Mouse (Mus musculus) MEL (cell line): ENCODE results near the gene Zfp598. TPM values are rescaled to one million over a fixed set of nuclear protein-coding genes. Genes with fewer than 3 reads are reported as not detected.

Experiments used
- DNase-seq: peaks from one replicate; pipeline ENCODE4 v3.0.0; 2011; ENCODE audit warnings: low read depth, low spot score
- H3K27ac ChIP-seq: 2 replicates; pipeline ENCODE4 v1.5.1; 2012; ENCODE audit warnings: low read depth, mild to moderate bottlenecking, control low read depth, low read length, moderate library complexity; ENCODE audit not compliant: control insufficient read depth
- H3K27me3 ChIP-seq, 2 experiments: fragments of 150-350 bp in 1 of 2; sonication (generic) in 1 of 2; 2 replicates each; pipeline ENCODE4 v1.6.1; 2012; ENCODE audit warnings: low read length in 2 of 2, mild to moderate bottlenecking in 2 of 2, improper control_type of control experiment in 1 of 2, moderate library complexity in 1 of 2; ENCODE audit not compliant: insufficient read depth in 2 of 2, control insufficient read depth in 1 of 2
- H3K36me3 ChIP-seq, 2 experiments: 2 replicates each; pipeline ENCODE4 v1.6.1; 2012 to 2014; ENCODE audit warnings: low read length in 2 of 2, improper control_type of control experiment in 1 of 2, inconsistent platforms in 1 of 2, mild to moderate bottlenecking in 1 of 2; ENCODE audit not compliant: insufficient read depth in 2 of 2, control insufficient read depth in 1 of 2
- H3K4me1 ChIP-seq, 2 experiments: fragments of 150-350 bp in 1 of 2; sonication (generic) in 1 of 2; 2 replicates each; pipeline ENCODE4 v1.6.1; 2012; ENCODE audit warnings: low read length in 2 of 2, improper control_type of control experiment in 1 of 2, mild to moderate bottlenecking in 1 of 2; ENCODE audit not compliant: insufficient read depth in 2 of 2, control insufficient read depth in 1 of 2
- H3K4me3 ChIP-seq, 2 experiments: fragments of 150-350 bp in 1 of 2; sonication (generic) in 1 of 2; 2 replicates each; pipeline ENCODE4 v1.5.1; 2012; ENCODE audit warnings: low read depth in 2 of 2, low read length in 2 of 2, mild to moderate bottlenecking in 2 of 2, moderate library complexity in 2 of 2, control low read depth in 1 of 2, improper control_type of control experiment in 1 of 2; ENCODE audit not compliant: control insufficient read depth in 1 of 2, insufficient read depth in 1 of 2
- H3K79me2 ChIP-seq: 2 replicates; pipeline ENCODE4 v1.6.1; 2012; ENCODE audit warnings: mild to moderate bottlenecking, low read length, moderate library complexity; ENCODE audit not compliant: control insufficient read depth, poor library complexity, insufficient read depth
- H3K9ac ChIP-seq: 2 replicates; pipeline ENCODE4 v1.6.1; 2012; ENCODE audit warnings: low read depth, mild to moderate bottlenecking, control low read depth, low read length, moderate library complexity; ENCODE audit not compliant: control insufficient read depth, poor library complexity, severe bottlenecking
- H3K9me3 ChIP-seq: fragments of 150-350 bp; sonication (generic); replicated peaks from 2 replicates; pipeline ENCODE4 v1.6.1; 2012; ENCODE audit warnings: mild to moderate bottlenecking, low read length, improper control_type of control experiment, moderate library complexity; ENCODE audit not compliant: insufficient read depth
- CTCF ChIP-seq, 3 experiments: IDR thresholded peaks in 2 of 3; conservative IDR thresholded peaks in 1 of 3; 2 replicates each; pipeline ENCODE4 v1.5.1; 2011 to 2012; ENCODE audit warnings: low read length in 3 of 3, low read depth in 2 of 3, mild to moderate bottlenecking in 2 of 3, improper control_type of control experiment in 1 of 3, inconsistent platforms in 1 of 3, mixed read lengths in 1 of 3, moderate library complexity in 1 of 3; ENCODE audit not compliant: control insufficient read depth in 1 of 3, insufficient read depth in 1 of 3, poor library complexity in 1 of 3, severe bottlenecking in 1 of 3
- E2F4 ChIP-seq: IDR thresholded peaks from 2 replicates; pipeline ENCODE4 v1.6.1; 2011; ENCODE audit warnings: low read depth, low read length, improper control_type of control experiment, borderline replicate concordance
- ELF1 ChIP-seq: IDR thresholded peaks from 2 replicates; pipeline ENCODE4 v1.6.1; 2014; ENCODE audit warnings: low read depth, mild to moderate bottlenecking, inconsistent platforms, low read length, improper control_type of control experiment, moderate library complexity
- ETS1 ChIP-seq: IDR thresholded peaks from 2 replicates; pipeline ENCODE4 v1.6.1; 2012; ENCODE audit warnings: low read depth, mild to moderate bottlenecking, inconsistent platforms, low read length, improper control_type of control experiment, moderate library complexity
- KAT2A ChIP-seq: conservative IDR thresholded peaks from 2 replicates; pipeline ENCODE4 v1.6.1; 2012; ENCODE audit warnings: low read depth, low read length, improper control_type of control experiment, inconsistent platforms
- MAFK ChIP-seq: IDR thresholded peaks from 2 replicates; pipeline ENCODE4 v1.6.1; 2011; ENCODE audit warnings: low read depth, mild to moderate bottlenecking, low read length, improper control_type of control experiment, borderline replicate concordance
- MAX ChIP-seq: IDR thresholded peaks from 2 replicates; pipeline ENCODE4 v1.6.1; 2011; ENCODE audit warnings: low read length, improper control_type of control experiment
- MYC ChIP-seq: IDR thresholded peaks from 2 replicates; pipeline ENCODE4 v1.6.1; 2011; ENCODE audit warnings: low read depth, mild to moderate bottlenecking, low read length, improper control_type of control experiment, moderate library complexity
- NRF1 ChIP-seq: IDR thresholded peaks from 2 replicates; pipeline ENCODE4 v1.6.1; 2014; ENCODE audit warnings: low read depth, mild to moderate bottlenecking, inconsistent platforms, low read length, improper control_type of control experiment, moderate library complexity; ENCODE audit not compliant: poor library complexity, insufficient read depth, severe bottlenecking
- SIN3A ChIP-seq: IDR thresholded peaks from 2 replicates; pipeline ENCODE4 v1.6.1; 2012; ENCODE audit warnings: low read length, improper control_type of control experiment, inconsistent platforms
- SMC3 ChIP-seq: IDR thresholded peaks from 2 replicates; pipeline ENCODE4 v1.6.1; 2011; ENCODE audit warnings: low read depth, low read length, improper control_type of control experiment
- TAL1 ChIP-seq: IDR thresholded peaks from 2 replicates; pipeline ENCODE4 v1.6.1; 2012; ENCODE audit warnings: mild to moderate bottlenecking, inconsistent platforms, low read length, moderate library complexity, mixed read lengths
- USF1 ChIP-seq: IDR thresholded peaks from 2 replicates; pipeline ENCODE4 v1.6.1; 2014; ENCODE audit warnings: low read depth, mild to moderate bottlenecking, inconsistent platforms, low read length, improper control_type of control experiment, moderate library complexity
- USF2 ChIP-seq, 2 experiments: IDR thresholded peaks; 2 replicates each; pipeline ENCODE4 v1.6.1; 2011 to 2012; ENCODE audit warnings: improper control_type of control experiment in 2 of 2, low read length in 2 of 2, borderline replicate concordance in 1 of 2, inconsistent platforms in 1 of 2, low read depth in 1 of 2, mild to moderate bottlenecking in 1 of 2; ENCODE audit not compliant: insufficient read depth in 1 of 2
- ZC3H11A ChIP-seq: IDR thresholded peaks from 2 replicates; pipeline ENCODE4 v1.6.1; 2012; ENCODE audit warnings: low read depth, mild to moderate bottlenecking, inconsistent platforms, low read length, improper control_type of control experiment
- ZKSCAN1 ChIP-seq: IDR thresholded peaks from 2 replicates; pipeline ENCODE4 v1.6.1; 2012; ENCODE audit warnings: low read depth, mild to moderate bottlenecking, inconsistent platforms, low read length, improper control_type of control experiment, moderate library complexity
- ZMIZ1 ChIP-seq: IDR thresholded peaks from 2 replicates; pipeline ENCODE4 v1.6.1; 2012; ENCODE audit warnings: low read depth, mild to moderate bottlenecking, inconsistent platforms, low read length, improper control_type of control experiment, moderate library complexity
- ZNF384 ChIP-seq: IDR thresholded peaks from 2 replicates; pipeline ENCODE4 v1.6.1; 2012; ENCODE audit warnings: low read depth, mild to moderate bottlenecking, inconsistent platforms, low read length, improper control_type of control experiment
- polyA plus RNA-seq, 2 experiments: library from polyadenylated mRNA; stranded (reverse) in 1 of 2; unstranded in 1 of 2; fragments of >175 nt in 1 of 2; fragments of >200 nt in 1 of 2; gene quantifications; 2 replicates each; pipeline versions ENCODE4 v1.2.1 to v1.2.4; 2012; ENCODE audit warnings: low replicate concordance in 2 of 2, low read depth in 1 of 2; ENCODE audit not compliant: insufficient read length in 2 of 2, insufficient read depth in 1 of 2, missing spikeins in 1 of 2
- total RNA-seq: library from RNA; depleted of rRNA; stranded (reverse); fragments of 300-350 nt; gene quantifications from 2 replicates; pipeline ENCODE4 v1.2.3, GENCODE M21; 2012

The Zfp598 gene
- total and polyA plus RNA-seq, 3 experiments = 22.2 to 80.4 (median 59.0) TPM

DNA sequence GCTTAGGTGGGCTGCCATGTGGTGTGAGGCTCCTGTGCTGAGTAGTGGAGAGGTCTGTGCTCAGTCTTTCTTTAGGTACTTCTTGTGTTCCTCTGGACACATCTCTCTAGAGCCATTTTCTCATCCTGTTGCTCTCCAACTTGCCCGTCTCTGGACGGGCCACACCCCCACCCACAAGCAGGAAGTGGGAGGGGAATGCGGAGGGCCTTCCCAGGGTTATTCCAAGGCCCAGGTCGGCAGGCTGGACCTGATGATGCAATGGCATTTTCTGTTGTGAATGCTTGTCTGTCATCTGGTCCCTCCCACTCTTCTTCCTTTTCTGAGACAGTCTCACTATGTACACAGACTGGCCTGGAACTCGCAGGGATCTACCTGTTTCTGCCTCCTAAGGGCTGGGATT is 2.7 kb downstream of the Zfp598 start:
- H3K4me3 ChIP-seq = no peak overlapping the region
- H3K27ac ChIP-seq = peak overlapping the region; percentile 14; the same call in 1 of the 2 replicates
- H3K9ac ChIP-seq = peak overlapping the region; percentile 31
- H3K9me3 ChIP-seq = no peaks in the 10 kb centered on the region
- peaks cover 51% of the 10 kb centered on the region for H3K79me2 ChIP-seq
- no peak for DNase-seq
- no peaks in the 10 kb centered on the region for H3K27me3 ChIP-seq
- TF ChIP-seq ELF1 (0 out of 2 replicates have a peak, but pooled peaks have one; percentile 29), ZKSCAN1 (no peak), ETS1 (0 out of 2 replicates have a peak, but pooled peaks have one; percentile 17), MYC (no peak)
- peaks cover 0 to 26% of the 10 kb centered on the region in 2 experiments; a peak in 3 of 4 replicates for H3K4me1 ChIP-seq
- H3K36me3 ChIP-seq = peaks cover 3 to 14% of the 10 kb centered on the region in 2 experiments; a peak in 3 of 4 replicates

GRCm38 (mm10) chr17:24674277-24674676 is 4.8 kb downstream of the Zfp598 start:
- Histone ChIP-seq H3K79me2 (peaks cover 51% of the 10 kb centered on the region), H3K9ac (no peak overlapping the region), H3K27me3 (no peaks in the 10 kb centered on the region), H3K9me3 (no peaks in the 10 kb centered on the region), H3K27ac (no peak overlapping the region), H3K4me3 (no peak overlapping the region), H3K4me1 (peaks cover 0 to 20% of the 10 kb centered on the region in 2 experiments; a peak in 3 of 4 replicates), H3K36me3 (peaks cover 12 to 14% of the 10 kb centered on the region in 2 experiments; a peak in 3 of 4 replicates)
- no peak for DNase-seq
- TF ChIP-seq SIN3A = no peak
- no peak for TF ChIP-seq ZMIZ1
- no peak for TF ChIP-seq E2F4
- TF ChIP-seq ZC3H11A = no peak
- no peak for TF ChIP-seq USF1
- TF ChIP-seq MAX = no peak
- no peak for TF ChIP-seq CTCF (IDR thresholded peaks at IDR 0.05 in 2 of 3, conservative IDR thresholded peaks at IDR 0.05 in 1 of 3; ENCODE audit: control insufficient read depth in 1 of 3, insufficient read depth in 1 of 3, low read depth in 2 of 3, low read length in 3 of 3, poor library complexity in 1 of 3, severe bottlenecking in 1 of 3)
- no peak for TF ChIP-seq MAFK
- no peak for TF ChIP-seq ZNF384
- TF ChIP-seq KAT2A = no peak
- TF ChIP-seq USF2 (IDR thresholded peaks at IDR 0.05; ENCODE audit: borderline replicate concordance in 1 of 2, insufficient read depth in 1 of 2, low read depth in 1 of 2, low read length in 2 of 2) = no peak
- no peak for TF ChIP-seq SMC3
- TF ChIP-seq NRF1 = no peak
- TF ChIP-seq TAL1 = no peak
- TF ChIP-seq ZKSCAN1 = no peak
